In genomic region chr17:15949753-15950152, GRCm38 (mm10) we compare ENCODE assay signal across 22 mouse cellular contexts.
"Had no signal": no experiment of that assay in that cellular context is flagged by ENCODE, and none has a peak within 500 bp of the region (broad histone marks: within the 10 kb centered on the region; RNA-seq: fewer than 3 reads in every experiment).

No protein-coding gene starts in this region.

- H3K4me3 ChIP-seq: heart, embryonic 10.5 days; heart, embryonic 12.5 days; layer of hippocampus, adult 2 months; left cerebral cortex, adult 2 months; limb, embryonic 10.5 days; limb, embryonic 12.5 days had no signal

- H3K27ac ChIP-seq: heart, embryonic 10.5 days; hindbrain, embryonic 14.5 days; layer of hippocampus, adult 2 months; left cerebral cortex, adult 2 months; limb, embryonic 10.5 days; limb, embryonic 12.5 days had no signal

- ATAC-seq: forebrain, postnatal 0 days; hindbrain, embryonic 16.5 days; inflammation-experienced regulatory T-cells, adult 6 months had no signal

- H3K27me3 ChIP-seq: heart, embryonic 12.5 days; limb, embryonic 12.5 days had no signal

- H3K9ac ChIP-seq: forebrain, postnatal 0 days; heart, embryonic 12.5 days; hindbrain, embryonic 14.5 days; limb, embryonic 12.5 days had no signal

- H3K4me1 ChIP-seq: heart, embryonic 10.5 days; heart, embryonic 12.5 days; limb, embryonic 10.5 days; limb, embryonic 12.5 days had no signal

- H3K36me3 ChIP-seq: heart, embryonic 10.5 days; heart, embryonic 12.5 days; limb, embryonic 10.5 days; limb, embryonic 12.5 days had no signal

- DNase-seq: forebrain, postnatal 0 days; gastrocnemius, postnatal 14 days; gastrocnemius, postnatal 36 days; heart, adult 11 months; heart, postnatal 10 days; heart, postnatal 4 days; kidney, adult 18-20 months; kidney, adult 8-10 months; kidney, postnatal 10 days; kidney, postnatal 25 days; kidney, postnatal 4 days; liver had no signal

- H3K9me3 ChIP-seq: heart, embryonic 10.5 days; heart, embryonic 12.5 days; limb, embryonic 10.5 days; limb, embryonic 12.5 days had no signal

- H3K4me2 ChIP-seq: heart, embryonic 12.5 days; hindbrain, embryonic 14.5 days; limb, embryonic 12.5 days; liver, embryonic 11.5 days had no signal
